Mouse (Mus musculus) thymus, postnatal 4 days (tissue): ENCODE results near the gene Efcab5.
"Not testable (repeated sequence)": the region's sequence is repeated elsewhere in the genome, so short reads cannot be mapped to it uniquely, and the experiment has no call there.

Source experiments
- DNase-seq: peaks from one replicate; pipeline ENCODE4 v3.0.0; 2021

Gene Efcab5

DNA sequence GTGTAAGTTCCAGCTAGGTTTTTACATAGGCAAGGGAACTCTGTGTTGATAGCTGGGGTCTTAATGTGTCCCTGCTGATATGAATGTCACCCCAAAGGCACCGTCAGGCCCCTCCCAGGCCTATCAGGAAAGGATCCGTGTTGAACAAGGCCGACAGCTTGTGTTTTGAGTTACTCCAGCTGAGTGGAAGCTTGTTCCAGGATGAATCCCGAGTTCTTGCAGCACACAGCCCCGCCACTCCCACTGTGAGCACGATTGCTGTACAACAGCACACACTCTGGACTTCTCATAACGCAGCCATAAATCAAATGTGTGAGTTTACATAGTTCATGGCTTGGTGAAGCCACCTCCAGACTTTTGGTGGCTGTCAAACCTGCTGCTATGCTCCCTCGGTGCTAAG is 94.6 kb downstream of the Efcab5 start:
- DNase-seq, result no peak

DNA sequence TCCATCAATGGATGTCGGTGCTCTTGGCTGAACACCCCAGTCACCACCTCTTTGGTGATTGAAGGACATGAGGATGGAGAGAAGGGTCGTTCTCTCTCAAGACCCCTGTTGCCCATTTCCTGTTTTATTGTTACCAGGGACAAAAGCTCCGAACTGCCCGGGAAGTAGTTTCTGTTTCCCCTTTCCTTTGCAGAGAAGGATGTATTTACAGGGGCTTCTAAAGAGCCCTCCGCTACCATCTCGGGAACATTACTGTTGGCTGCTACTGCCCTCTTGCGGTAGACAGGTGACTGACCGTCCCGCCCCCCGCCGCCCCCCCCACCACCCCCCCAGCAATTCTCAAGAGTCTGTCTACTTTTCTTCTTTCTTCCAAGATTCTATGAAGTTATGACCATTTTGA is 95.6 kb downstream of the Efcab5 start:
- peak; percentile 81 for DNase-seq

DNA sequence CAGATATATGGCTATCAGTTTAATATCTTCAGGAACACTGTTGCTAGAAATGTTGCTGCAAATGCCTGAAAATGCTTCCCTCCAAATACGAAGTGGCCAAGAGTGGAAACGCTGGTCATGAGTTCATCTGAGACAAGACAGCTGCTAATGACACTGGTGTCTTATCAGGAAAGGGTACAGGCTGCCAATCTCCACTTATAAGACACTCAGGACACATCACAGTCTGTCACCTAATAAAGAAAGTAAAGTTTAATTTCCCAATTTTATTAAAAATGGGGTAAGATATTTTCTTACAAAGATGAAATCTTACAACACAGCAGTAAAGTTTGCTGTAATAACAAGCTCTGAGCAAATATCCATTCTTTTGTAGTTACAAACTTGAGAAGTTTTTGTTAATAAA is 99.6 kb downstream of the Efcab5 start:
- DNase-seq, result no peak

DNA sequence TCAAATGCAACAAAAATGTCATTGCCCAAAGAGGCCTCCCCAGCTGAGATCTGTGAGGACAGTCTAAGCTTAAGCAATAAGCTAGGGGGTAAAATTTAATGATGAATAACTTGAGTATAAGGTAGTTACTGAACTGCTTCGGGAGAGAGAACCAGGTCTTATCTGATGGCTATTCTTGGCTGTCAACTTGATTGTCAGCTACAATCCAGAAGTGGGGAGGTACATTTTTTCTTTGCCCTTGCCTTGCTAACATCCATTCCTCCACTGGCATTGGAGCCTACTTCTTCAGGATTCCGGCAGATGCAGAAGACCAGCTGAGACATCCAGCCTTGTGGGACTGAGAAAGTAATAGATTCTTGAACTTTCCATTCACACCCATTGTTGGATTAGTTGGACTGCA is 101.8 kb downstream of the Efcab5 start:
- DNase-seq, result no peak

DNA sequence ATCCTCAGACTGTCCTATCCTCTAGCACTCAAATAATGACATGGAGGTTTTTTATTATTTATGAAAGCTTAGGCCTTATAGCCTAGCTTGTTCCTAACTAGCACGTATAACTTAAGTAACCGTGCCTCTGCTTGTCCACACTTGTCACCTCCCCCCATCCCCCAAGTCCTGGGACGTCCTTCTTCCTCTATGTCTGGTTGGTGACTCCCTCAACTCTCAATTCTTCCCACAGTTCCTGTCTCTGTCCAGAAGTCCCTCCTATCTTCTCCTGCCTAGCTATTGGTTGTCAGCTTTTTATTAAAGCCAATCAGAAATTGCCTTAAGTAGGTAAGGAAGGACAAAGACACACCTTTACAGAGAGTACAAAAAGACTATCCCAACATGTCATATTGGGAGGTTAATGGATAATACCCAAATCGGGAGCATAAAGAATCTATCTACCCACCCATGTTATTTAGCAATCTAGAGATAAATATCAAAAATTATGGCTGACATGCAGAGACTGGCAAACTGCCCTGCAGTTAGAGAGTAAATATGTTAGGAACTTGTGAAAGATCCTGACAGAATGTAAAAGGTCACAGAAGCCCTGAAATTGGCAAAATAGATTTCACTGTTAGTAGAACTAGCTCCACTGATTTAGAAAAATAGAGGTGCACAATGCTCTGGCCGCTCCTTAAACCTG is 104.6 kb downstream of the Efcab5 start:
- DNase-seq, result no peak

DNA sequence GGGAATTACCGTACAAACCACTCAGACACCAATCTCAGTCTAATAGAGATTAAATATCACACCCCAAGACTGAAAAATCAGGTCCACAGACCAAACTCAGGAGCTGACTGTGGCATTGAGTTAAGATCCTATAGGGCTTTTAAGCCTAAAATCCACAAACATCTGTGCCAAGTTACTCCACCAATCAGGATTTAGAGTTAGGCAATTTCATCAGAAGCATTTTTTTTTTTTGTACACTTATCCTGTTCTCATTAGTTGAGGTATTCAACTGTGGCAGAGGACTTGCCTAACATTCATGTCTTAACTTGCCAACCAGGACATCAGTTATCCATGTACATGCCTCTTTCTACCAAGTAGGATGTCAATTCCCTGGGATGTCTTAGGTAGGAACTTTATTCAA is 109.4 kb downstream of the Efcab5 start:
- DNase-seq, result no peak

DNA sequence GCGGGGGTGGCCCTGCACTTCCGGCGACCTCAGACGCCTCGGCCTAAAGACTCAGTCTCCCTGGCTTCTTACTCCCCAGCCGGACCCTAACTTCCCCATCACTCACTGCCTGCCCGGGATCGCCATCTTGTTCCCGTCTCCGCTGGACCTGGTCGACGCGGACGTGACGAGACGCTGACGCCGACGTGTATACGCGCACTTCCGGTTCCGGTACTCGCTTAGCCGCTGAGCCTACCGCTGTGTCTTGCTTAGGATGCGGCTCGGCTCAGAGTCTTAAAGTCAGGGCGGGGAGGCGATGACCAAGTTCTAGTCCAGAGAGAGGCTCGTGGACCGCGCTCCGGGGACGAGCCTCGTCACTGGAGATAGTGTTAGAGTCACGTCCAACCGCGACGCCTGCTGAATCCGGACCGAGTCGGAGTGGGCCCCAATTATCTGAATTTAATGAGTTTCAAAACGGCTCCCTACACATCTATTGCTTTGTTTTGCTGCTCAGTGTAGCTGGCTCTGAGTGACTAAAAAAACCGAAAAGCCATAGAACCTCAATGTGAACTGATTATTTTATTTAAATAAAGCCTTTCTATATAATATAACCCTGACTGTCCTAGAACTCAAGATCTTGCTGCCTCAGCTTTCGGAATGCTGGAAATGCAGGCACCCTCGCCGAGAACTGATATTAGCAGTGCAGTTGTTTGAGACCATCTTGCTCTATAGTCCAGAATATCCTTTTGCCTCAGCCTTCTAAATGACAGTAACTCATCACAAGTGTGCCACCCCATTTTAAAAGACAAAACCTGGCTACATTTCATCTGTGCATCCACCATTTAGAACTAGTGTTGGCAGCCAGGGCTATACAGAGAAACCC is 110.3 kb downstream of the Efcab5 start, which contains the start of gene Nsrp1:
Gene Nsrp1, minus strand, starts transcription at position 163 of the 862 bp plus-strand sequence.
- peak; percentile 91 for DNase-seq

DNA sequence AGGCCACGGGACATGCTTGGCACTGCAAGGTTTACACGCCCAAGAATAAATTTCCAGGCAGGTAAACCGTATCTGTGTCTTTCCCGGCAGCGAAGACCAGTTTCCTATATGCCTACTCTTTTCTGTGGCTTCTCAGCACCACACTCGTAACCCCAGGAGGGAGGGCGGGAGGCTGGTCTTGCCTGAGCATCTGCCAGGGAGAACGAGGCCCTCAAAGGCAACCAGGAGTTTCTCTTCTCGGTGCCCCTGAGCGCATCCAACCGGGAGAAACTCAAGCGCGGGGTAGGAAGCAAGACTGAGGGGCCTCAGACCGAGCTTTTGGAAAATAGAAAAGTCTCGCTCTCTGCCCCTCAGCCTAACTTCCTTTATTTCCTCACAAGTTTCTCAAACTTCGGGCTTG is 111.0 kb downstream of the Efcab5 start:
- peak; percentile 46 for DNase-seq

DNA sequence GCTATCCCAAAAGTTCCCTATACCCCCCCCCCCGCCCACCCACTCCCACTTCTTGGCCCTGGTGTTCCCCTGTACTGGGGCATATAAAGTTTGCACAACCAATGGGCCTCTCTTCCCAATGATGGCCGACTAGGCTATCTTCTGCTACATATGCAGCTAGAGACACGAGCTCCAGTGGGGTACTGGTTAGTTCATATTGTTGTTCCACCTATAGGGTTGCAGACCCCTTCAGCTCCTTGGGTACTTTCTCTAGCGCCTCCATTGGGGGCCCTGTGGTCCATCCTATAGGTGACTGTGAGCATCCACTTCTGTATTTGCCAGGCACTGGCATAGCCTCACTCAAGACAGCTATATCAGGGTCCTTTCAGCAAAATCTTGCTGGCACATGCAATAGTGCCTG is 111.4 kb downstream of the Efcab5 start:
- DNase-seq, result not testable (repeated sequence)

DNA sequence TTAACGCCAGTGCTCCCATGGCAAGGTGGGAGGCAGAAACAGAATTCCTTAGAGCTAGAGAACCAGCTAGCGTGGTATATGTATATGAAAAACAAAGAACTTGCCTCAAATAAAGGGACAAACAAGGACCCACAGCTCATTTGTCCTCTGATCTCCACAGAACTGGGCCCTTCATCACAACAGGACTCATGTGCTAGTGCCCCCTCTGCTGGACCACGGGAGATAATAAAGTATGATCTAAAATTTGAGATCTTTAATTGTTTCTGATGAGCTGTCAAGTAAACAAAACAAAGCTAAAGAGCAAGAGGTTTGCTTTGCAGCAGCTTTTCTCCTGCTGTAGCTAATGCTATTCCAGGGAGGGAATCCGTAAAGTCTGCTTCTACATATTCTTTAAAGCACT is 118.0 kb downstream of the Efcab5 start:
- DNase-seq, result peak; percentile 46

DNA sequence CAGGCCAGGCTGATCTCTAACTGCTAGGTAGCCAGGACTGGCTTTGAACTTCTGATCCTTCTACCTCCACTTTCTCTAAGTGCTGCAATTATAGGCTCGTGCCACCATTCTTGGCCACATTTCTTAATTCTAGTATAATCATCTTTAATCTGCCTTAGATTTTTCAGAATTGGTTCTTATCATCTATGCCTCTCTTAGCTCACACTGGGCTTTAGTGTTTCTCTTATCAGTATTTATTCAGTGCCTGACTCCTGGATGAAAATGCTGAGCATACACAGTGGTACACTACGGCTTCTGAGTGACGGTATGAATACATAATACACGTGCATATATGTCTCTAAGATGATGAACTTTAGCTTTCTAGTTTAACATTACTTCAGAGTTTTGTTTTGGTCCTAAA is 119.9 kb downstream of the Efcab5 start:
- no peak for DNase-seq

DNA sequence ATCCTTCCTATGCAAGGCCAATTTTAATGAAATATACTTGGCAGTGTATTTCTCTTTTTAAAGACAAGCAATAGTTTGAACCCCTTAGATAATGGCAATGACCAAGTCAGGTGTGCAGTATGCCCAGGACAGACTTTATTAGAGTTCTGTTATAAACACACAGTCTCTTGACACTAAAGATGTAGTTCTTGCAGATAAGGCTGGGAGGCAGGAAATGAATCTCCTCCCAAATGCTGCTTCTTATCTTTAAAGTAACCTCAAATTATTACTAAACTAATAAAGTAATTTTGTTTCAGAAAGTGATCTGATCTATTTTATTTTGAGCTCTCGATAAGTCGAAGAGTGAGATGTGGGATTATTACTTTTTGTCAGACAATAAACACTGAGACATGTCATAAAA is 125.4 kb downstream of the Efcab5 start:
- DNase-seq, result no peak

DNA sequence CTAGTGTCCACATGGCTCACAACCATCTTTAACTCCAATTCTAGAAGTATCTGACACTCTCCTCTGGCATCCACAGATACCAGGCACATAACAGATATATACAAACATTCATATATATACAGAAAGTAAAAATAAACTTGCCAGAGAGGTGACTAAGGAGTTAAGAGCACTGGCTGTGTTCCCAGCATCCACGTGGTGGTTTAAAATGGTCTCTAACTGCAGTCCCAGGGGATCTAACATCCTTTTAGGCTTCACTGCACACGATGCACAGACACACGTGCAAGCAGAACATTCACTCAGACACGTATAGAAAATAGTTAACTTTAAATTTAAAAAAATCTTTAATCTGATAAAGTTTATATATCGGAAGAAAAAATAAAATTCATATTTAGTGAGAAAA is 126.8 kb downstream of the Efcab5 start:
- no peak for DNase-seq

DNA sequence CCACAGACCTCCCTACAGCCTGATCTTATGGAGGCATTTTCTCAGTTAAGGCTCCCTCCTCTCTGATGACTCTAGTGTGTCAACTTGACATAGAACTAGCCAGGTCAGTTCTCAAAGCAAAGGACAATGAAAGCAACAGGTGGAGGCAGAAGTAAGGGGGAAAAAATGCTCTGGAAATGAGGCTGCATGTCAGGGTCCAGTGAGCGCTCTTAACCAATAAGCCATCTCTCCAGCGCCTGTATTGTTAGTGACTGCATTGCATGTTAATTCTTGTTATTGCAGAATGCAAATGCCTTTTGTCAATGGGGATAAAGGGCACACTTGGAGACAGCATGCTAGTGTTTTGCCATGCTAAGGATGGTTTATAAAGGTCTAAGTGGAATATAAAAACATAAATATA is 146.0 kb downstream of the Efcab5 start:
- DNase-seq, result no peak

DNA sequence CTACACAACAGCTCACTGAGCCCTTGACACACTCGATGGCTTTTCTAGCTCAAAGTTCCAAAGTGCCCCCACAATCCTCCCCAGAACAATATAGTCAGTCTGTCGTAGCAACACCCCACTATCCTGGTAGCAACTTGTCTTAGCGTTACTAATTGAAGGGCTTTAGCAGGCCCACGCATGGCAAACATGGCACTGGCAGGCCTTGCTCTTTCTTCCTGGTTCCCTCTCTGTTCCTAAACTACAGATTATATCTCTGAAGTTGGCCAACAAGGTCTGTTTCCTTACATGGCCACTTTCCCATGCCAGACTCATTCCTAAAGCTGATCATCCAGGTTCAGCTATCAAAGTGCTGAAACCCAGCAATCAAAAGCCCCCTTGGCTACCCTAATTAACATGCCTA is 146.9 kb downstream of the Efcab5 start:
- DNase-seq, result no peak
